Mouse (Mus musculus) neural tube, embryonic 14.5 days (tissue): ENCODE data around the gene Mettl21a. TPM values are rescaled to one million over a fixed set of nuclear protein-coding genes. Genes with fewer than 3 reads are reported as not detected.
"Not testable (repeated sequence)": the region's sequence is repeated elsewhere in the genome, so short reads cannot be mapped to it uniquely, and the experiment has no call there.

ENCODE experiments used
- ATAC-seq: fragments of 200-750 bp; cut with Nextera tagmentation; 2 replicates; pipeline ENCODE4 v1.8.0; 2017; ENCODE audit warnings: low read depth, mild to moderate bottlenecking, moderate TSS enrichment, moderate library complexity
- H3K27ac ChIP-seq: fragments of 300-500 bp; sonication (generic); 2 replicates; pipeline ENCODE4 v1.5.1; 2014; ENCODE audit warnings: low read depth, mild to moderate bottlenecking, control low read depth, low read length, moderate library complexity, mixed read lengths
- H3K27me3 ChIP-seq: fragments of 300-500 bp; sonication (generic); 2 replicates; pipeline ENCODE4 v1.6.1; 2014; ENCODE audit warnings: low read length; ENCODE audit not compliant: control insufficient read depth, insufficient read depth
- H3K36me3 ChIP-seq: fragments of 300-500 bp; sonication (generic); 2 replicates; pipeline ENCODE4 v1.6.1; 2014; ENCODE audit warnings: low read length, mixed read lengths; ENCODE audit not compliant: control insufficient read depth, insufficient read depth
- H3K4me1 ChIP-seq: fragments of 300-500 bp; sonication (generic); 2 replicates; pipeline ENCODE4 v1.6.1; 2014; ENCODE audit warnings: low read length; ENCODE audit not compliant: control insufficient read depth, insufficient read depth
- H3K4me2 ChIP-seq: fragments of 300-500 bp; sonication (generic); 2 replicates; pipeline ENCODE4 v1.6.1; 2014; ENCODE audit warnings: mild to moderate bottlenecking, low read depth, low read length, control low read depth
- H3K4me3 ChIP-seq: fragments of 300-500 bp; sonication (generic); 2 replicates; pipeline ENCODE4 v1.5.1; 2014; ENCODE audit warnings: low read depth, low read length, control low read depth, mixed read lengths
- H3K9ac ChIP-seq: fragments of 300-500 bp; sonication (generic); replicated peaks from 2 replicates; pipeline ENCODE4 v1.6.1; 2014; ENCODE audit warnings: low read depth, mild to moderate bottlenecking, control low read depth, low read length, mixed read lengths
- H3K9me3 ChIP-seq: fragments of 300-500 bp; sonication (generic); 2 replicates; pipeline ENCODE4 v1.6.1; 2016; ENCODE audit warnings: low read length; ENCODE audit not compliant: control insufficient read depth
- WGBS: fragments of 180-500 bp; shearing (Covaris S2); extraction: QIAGEN DNeasy Blood & Tissue Kit; methylation state at CpG from one replicate; pipeline ENCODE4 v1.1.7; 2014; 5-methylcytosine and 5-hydroxymethylcytosine counted together
- polyA plus RNA-seq: library from polyadenylated mRNA; unstranded; fragments of >200 nt; fragmentation: Nextera tagmentation; extraction: Ambion mirVana; gene quantifications from 2 replicates; pipeline ENCODE4 v1.2.1, GENCODE M21; 2014

Gene Mettl21a
- 17.2 and 18.1 TPM in 2 replicates for polyA plus RNA-seq

GRCm38 (mm10) chr1:64616881-64617714, at the start of gene Mettl21a:
TSS of gene Mettl21a (minus strand) at chr1:64617242.
- peak; percentile 97 for ATAC-seq
- WGBS: under 1% methylated on average over 70 of the region's 72 CpGs

GRCm38 (mm10) chr1:64658876-64659275, 41.8 kb upstream of the Mettl21a start:
- H3K9ac ChIP-seq: no peak overlapping the region
- no peak overlapping the region for H3K4me3 ChIP-seq
- H3K4me2 ChIP-seq: no peak overlapping the region
- ATAC-seq: no peak
- no peaks in the 10 kb centered on the region for H3K27me3 ChIP-seq
- no peaks in the 10 kb centered on the region for H3K9me3 ChIP-seq
- H3K4me1 ChIP-seq: no peaks in the 10 kb centered on the region
- 67% methylated on average over 7 of the region's 7 CpGs for WGBS
- H3K27ac ChIP-seq: no peak overlapping the region
- no peaks in the 10 kb centered on the region for H3K36me3 ChIP-seq

More at GRCm38 (mm10) chr1:64616881-64617714, at the start of gene Mettl21a:
- H3K4me3 ChIP-seq: peak within 1 kb of the TSS; percentile 73
- H3K27ac ChIP-seq: peak within 1 kb of the TSS; percentile 96
- H3K36me3 ChIP-seq: no peaks in the 10 kb centered on the region
- peak within 1 kb of the TSS; percentile 75 for H3K4me2 ChIP-seq
- no peaks in the 10 kb centered on the region for H3K27me3 ChIP-seq
- peaks cover 13% of the 10 kb centered on the region for H3K4me1 ChIP-seq
- peak within 1 kb of the TSS; percentile 93 for H3K9ac ChIP-seq
- H3K9me3 ChIP-seq: no peaks in the 10 kb centered on the region

- no peaks in the 10 kb centered on the region for H3K4me1 ChIP-seq
- no peaks in the 10 kb centered on the region for H3K27me3 ChIP-seq
- no peaks in the 10 kb centered on the region for H3K9me3 ChIP-seq
- WGBS: 86% methylated on average over 3 of the region's 3 CpGs
- H3K4me3 ChIP-seq: no peak overlapping the region
- no peak overlapping the region for H3K9ac ChIP-seq
- H3K36me3 ChIP-seq: no peaks in the 10 kb centered on the region
- H3K4me2 ChIP-seq: no peak overlapping the region
- no peak for ATAC-seq
- no peak overlapping the region for H3K27ac ChIP-seq
Observed at GRCm38 (mm10) chr1:64656423-64657129, 39.5 kb upstream of the Mettl21a start.

- H3K9ac ChIP-seq: no peak overlapping the region
- H3K27me3 ChIP-seq: no peaks in the 10 kb centered on the region
- H3K27ac ChIP-seq: no peak overlapping the region
- no peak for ATAC-seq
- H3K4me3 ChIP-seq: no peak overlapping the region
- no peaks in the 10 kb centered on the region for H3K36me3 ChIP-seq
- no peaks in the 10 kb centered on the region for H3K4me1 ChIP-seq
- WGBS: 3% methylated on average over 1 of the region's 1 CpGs
- no peak overlapping the region for H3K4me2 ChIP-seq
- no peaks in the 10 kb centered on the region for H3K9me3 ChIP-seq
Observed at GRCm38 (mm10) chr1:64655415-64655814, 38.4 kb upstream of the Mettl21a start.

DNA sequence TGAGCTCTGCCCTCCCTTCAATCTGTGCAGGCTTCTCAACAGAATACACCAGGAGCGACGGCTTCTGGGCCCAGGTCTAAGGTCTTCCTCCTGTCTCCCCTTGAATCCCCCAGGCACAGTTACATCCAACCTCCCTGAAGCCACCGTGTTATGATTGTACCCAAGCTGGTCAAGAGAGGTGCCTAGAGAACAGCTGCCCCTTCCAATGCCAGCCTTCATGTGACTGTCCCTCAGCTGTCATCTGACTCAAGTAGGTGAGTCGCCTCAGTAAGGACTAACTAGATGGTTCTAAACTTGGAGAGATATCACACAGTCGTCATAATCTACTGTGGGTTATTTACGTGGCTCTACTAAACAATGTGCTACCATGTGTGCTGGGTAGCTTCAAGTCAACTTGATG, 36.7 kb upstream of the Mettl21a start:
- no peaks in the 10 kb centered on the region for H3K9me3 ChIP-seq
- no peak for ATAC-seq
- no peak overlapping the region for H3K27ac ChIP-seq
- H3K9ac ChIP-seq: no peak overlapping the region
- no peak overlapping the region for H3K4me2 ChIP-seq
- H3K4me1 ChIP-seq: no peaks in the 10 kb centered on the region
- WGBS: 95% methylated on average over 6 of the region's 6 CpGs
- no peak overlapping the region for H3K4me3 ChIP-seq
- no peaks in the 10 kb centered on the region for H3K36me3 ChIP-seq
- no peaks in the 10 kb centered on the region for H3K27me3 ChIP-seq

- Histone ChIP-seq H3K9me3 (no peaks in the 10 kb centered on the region), H3K4me1 (no peaks in the 10 kb centered on the region), H3K9ac (no peak overlapping the region), H3K27me3 (no peaks in the 10 kb centered on the region), H3K36me3 (no peaks in the 10 kb centered on the region), H3K27ac (no peak overlapping the region), H3K4me2 (no peak overlapping the region), H3K4me3 (no peak overlapping the region)
- no peak for ATAC-seq
- WGBS: 75% methylated on average over 11 of the region's 11 CpGs
Observed at GRCm38 (mm10) chr1:64649362-64650124, 32.5 kb upstream of the Mettl21a start.

DNA sequence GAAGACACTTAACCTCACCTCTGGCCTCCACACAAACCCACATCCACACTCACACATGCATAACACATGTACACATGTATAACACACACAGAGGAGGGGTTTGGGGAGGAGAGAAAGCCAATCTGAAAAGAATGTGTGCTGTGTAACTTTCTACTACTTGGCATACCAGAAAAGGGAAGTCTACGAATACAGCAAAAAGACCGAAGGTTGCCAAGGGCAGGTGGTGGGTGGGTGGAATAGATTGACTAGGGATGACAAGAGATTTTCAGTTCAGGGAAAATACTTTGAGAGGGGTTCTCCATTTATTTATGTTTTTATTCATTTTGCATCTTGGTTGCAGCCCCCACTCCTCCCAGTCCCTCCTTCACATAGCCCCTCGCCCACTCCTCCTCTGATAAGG, 27.5 kb upstream of the Mettl21a start:
- Histone ChIP-seq H3K9me3 (no peaks in the 10 kb centered on the region), H3K27me3 (no peaks in the 10 kb centered on the region), H3K4me3 (no peak overlapping the region), H3K27ac (no peak overlapping the region), H3K4me2 (no peak overlapping the region), H3K9ac (no peak overlapping the region), H3K36me3 (no peaks in the 10 kb centered on the region), H3K4me1 (no peaks in the 10 kb centered on the region)
- ATAC-seq: no peak
- 90% methylated on average over 3 of the region's 3 CpGs for WGBS

DNA sequence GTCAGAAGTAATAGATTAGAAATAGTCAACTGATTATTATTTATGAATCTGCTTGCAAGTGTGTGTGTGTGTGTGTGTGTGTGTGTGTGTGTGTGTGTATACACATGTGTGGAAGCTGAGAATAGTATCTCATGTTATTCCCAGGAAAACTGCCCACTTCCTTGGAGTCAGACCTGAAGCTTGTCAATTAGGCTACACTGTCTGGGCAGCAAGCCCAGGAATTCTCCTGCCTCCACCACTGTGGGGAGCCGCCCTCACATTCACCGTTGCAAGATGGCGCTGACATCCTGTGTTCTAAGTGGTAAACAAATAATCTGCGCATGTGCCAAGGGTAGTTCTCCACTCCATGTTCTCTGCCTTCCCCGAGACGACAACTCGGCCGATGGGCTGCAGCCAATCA, 25.5 kb upstream of the Mettl21a start:
- not testable (repeated sequence) for H3K4me2 ChIP-seq, H3K4me1 ChIP-seq, H3K4me3 ChIP-seq, H3K9ac ChIP-seq, ATAC-seq, H3K27me3 ChIP-seq, H3K9me3 ChIP-seq, H3K36me3 ChIP-seq, H3K27ac ChIP-seq
- 97% methylated on average over 8 of the region's 8 CpGs for WGBS
